Mouse (Mus musculus) embryonic facial prominence, embryonic 12.5 days (tissue): ENCODE data around the gene Tubb3. TPM values are rescaled to one million over a fixed set of nuclear protein-coding genes. Genes with fewer than 3 reads are reported as not detected.
A peak's percentile ranks its signal among the peaks of the same experiment; 100 is the strongest.
"Not testable (repeated sequence)": the region's sequence is repeated elsewhere in the genome, so short reads cannot be mapped to it uniquely, and the experiment has no call there.

ENCODE experiments used
- ATAC-seq: fragments of 200-750 bp; cut with Nextera tagmentation; 2 replicates; pipeline ENCODE4 v1.8.0; 2017; ENCODE audit not compliant: insufficient number of reproducible peaks, insufficient read depth, low FRiP score, low TSS enrichment
- H3K27ac ChIP-seq: fragments of 300-500 bp; sonication (generic); 2 replicates; pipeline ENCODE4 v1.5.1; 2016; ENCODE audit warnings: mild to moderate bottlenecking
- H3K27me3 ChIP-seq: fragments of 300-500 bp; sonication (generic); 2 replicates; pipeline ENCODE4 v1.6.1; 2016; ENCODE audit warnings: mild to moderate bottlenecking, moderate library complexity
- H3K36me3 ChIP-seq: fragments of 300-500 bp; sonication (generic); 2 replicates; pipeline ENCODE4 v1.6.1; 2016; ENCODE audit warnings: mild to moderate bottlenecking
- H3K4me1 ChIP-seq: fragments of 300-500 bp; sonication (generic); 2 replicates; pipeline ENCODE4 v1.6.1; 2016
- H3K4me2 ChIP-seq: fragments of 300-500 bp; sonication (generic); replicated peaks from 2 replicates; pipeline ENCODE4 v1.6.1; 2016; ENCODE audit warnings: mild to moderate bottlenecking, moderate library complexity
- H3K4me3 ChIP-seq: fragments of 300-500 bp; sonication (generic); 2 replicates; pipeline ENCODE4 v1.5.1; 2016; ENCODE audit warnings: mild to moderate bottlenecking
- H3K9ac ChIP-seq: fragments of 300-500 bp; sonication (generic); 2 replicates; pipeline ENCODE4 v1.6.1; 2016; ENCODE audit warnings: mild to moderate bottlenecking, moderate library complexity
- H3K9me3 ChIP-seq: fragments of 300-500 bp; sonication (generic); 2 replicates; pipeline ENCODE4 v1.6.1; 2016; ENCODE audit warnings: mild to moderate bottlenecking, moderate library complexity
- WGBS: fragments of 180-500 bp; shearing (Covaris S2); methylation state at CpG from one replicate; pipeline ENCODE4 v1.1.7; 2016; 5-methylcytosine and 5-hydroxymethylcytosine counted together
- polyA plus RNA-seq: library from polyadenylated mRNA; unstranded; fragments of >200 nt; fragmentation: Nextera tagmentation; extraction: Ambion mirVana; gene quantifications from 2 replicates; pipeline ENCODE4 v1.2.1, GENCODE M21; 2016

Tubb3 gene
- polyA plus RNA-seq, 1 experiment from 2014 or later = 147 TPM

- H3K9me3 ChIP-seq, H3K4me2 ChIP-seq, ATAC-seq, H3K4me3 ChIP-seq, H3K9ac ChIP-seq, H3K36me3 ChIP-seq, H3K27ac ChIP-seq: not testable (repeated sequence)
- peaks cover 19% of the 10 kb centered on the region for H3K4me1 ChIP-seq
- H3K27me3 ChIP-seq = peaks cover 40% of the 10 kb centered on the region
- 83% methylated on average over 5 of the region's 5 CpGs for WGBS
These were observed 3.9 kb downstream of the Tubb3 start for GRCm38 (mm10) chr8:123414997-123415696.

- Histone ChIP-seq H3K4me1 (peaks cover 17% of the 10 kb centered on the region), H3K4me2 (no peak overlapping the region), H3K36me3 (no peaks in the 10 kb centered on the region), H3K9me3 (no peaks in the 10 kb centered on the region), H3K4me3 (no peak overlapping the region), H3K27ac (no peak overlapping the region), H3K27me3 (peaks cover 30% of the 10 kb centered on the region), H3K9ac (no peak overlapping the region)
- ATAC-seq = no peak; the same call in 1 of the 2 replicates
- WGBS = 72% methylated on average over 8 of the region's 8 CpGs
These were observed 5.0 kb downstream of the Tubb3 start for GRCm38 (mm10) chr8:123415967-123416943.

GRCm38 (mm10) chr8:123416944-123417555 lies 5.8 kb downstream of the Tubb3 start:
- Histone ChIP-seq H3K9ac (no peak overlapping the region), H3K4me3 (no peak overlapping the region), H3K4me1 (peaks cover 9% of the 10 kb centered on the region), H3K36me3 (no peaks in the 10 kb centered on the region), H3K4me2 (no peak overlapping the region), H3K27me3 (peaks cover 22% of the 10 kb centered on the region), H3K9me3 (no peaks in the 10 kb centered on the region), H3K27ac (no peak overlapping the region)
- WGBS = 83% methylated on average over 8 of the region's 8 CpGs
- no peak for ATAC-seq

GRCm38 (mm10) chr8:123419711-123420110 lies 8.5 kb downstream of the Tubb3 start:
- Histone ChIP-seq H3K36me3 (no peaks in the 10 kb centered on the region), H3K4me3 (no peak overlapping the region), H3K27me3 (no peaks in the 10 kb centered on the region), H3K4me2 (no peak overlapping the region), H3K9me3 (no peaks in the 10 kb centered on the region), H3K27ac (no peak overlapping the region), H3K4me1 (no peaks in the 10 kb centered on the region), H3K9ac (no peak overlapping the region)
- ATAC-seq = no peak
- 90% methylated on average over 4 of the region's 4 CpGs for WGBS

GRCm38 (mm10) chr8:123420525-123421281 lies 9.5 kb downstream of the Tubb3 start:
- Histone ChIP-seq H3K27ac (no peak overlapping the region), H3K9me3 (no peaks in the 10 kb centered on the region), H3K4me1 (no peaks in the 10 kb centered on the region), H3K4me3 (no peak overlapping the region), H3K9ac (no peak overlapping the region), H3K27me3 (no peaks in the 10 kb centered on the region), H3K36me3 (no peaks in the 10 kb centered on the region), H3K4me2 (no peak overlapping the region)
- 93% methylated on average over 34 of the region's 34 CpGs for WGBS
- ATAC-seq = no peak

GRCm38 (mm10) chr8:123421325-123421724 lies 10.1 kb downstream of the Tubb3 start:
- H3K27ac ChIP-seq = no peak overlapping the region
- no peaks in the 10 kb centered on the region for H3K36me3 ChIP-seq
- H3K9ac ChIP-seq = no peak overlapping the region
- WGBS = 89% methylated on average over 19 of the region's 19 CpGs
- no peak overlapping the region for H3K4me2 ChIP-seq
- H3K9me3 ChIP-seq = peaks cover under 1% of the 10 kb centered on the region; the same call in 1 of the 2 replicates
- ATAC-seq = no peak
- no peaks in the 10 kb centered on the region for H3K27me3 ChIP-seq
- H3K4me3 ChIP-seq = no peak overlapping the region
- H3K4me1 ChIP-seq = no peaks in the 10 kb centered on the region

- Histone ChIP-seq H3K9ac (no peak overlapping the region), H3K9me3 (peaks cover 10% of the 10 kb centered on the region), H3K36me3 (no peaks in the 10 kb centered on the region), H3K27ac (no peak overlapping the region), H3K4me2 (peak overlapping the region; percentile 40), H3K27me3 (no peaks in the 10 kb centered on the region), H3K4me1 (no peaks in the 10 kb centered on the region), H3K4me3 (no peak overlapping the region)
- no peak for ATAC-seq
- WGBS = 21% methylated on average over 16 of the region's 17 CpGs
These were observed 11.0 kb downstream of the Tubb3 start for GRCm38 (mm10) chr8:123422056-123422780.

- Histone ChIP-seq H3K9me3 (peaks cover 15% of the 10 kb centered on the region), H3K27ac (no peak overlapping the region), H3K4me1 (no peaks in the 10 kb centered on the region), H3K4me3 (no peak overlapping the region), H3K4me2 (peak overlapping the region; percentile 40; the same call in 1 of the 2 replicates), H3K36me3 (no peaks in the 10 kb centered on the region), H3K9ac (no peak overlapping the region), H3K27me3 (no peaks in the 10 kb centered on the region)
- 24% methylated on average over 3 of the region's 3 CpGs for WGBS
- no peak for ATAC-seq
These were observed 11.5 kb downstream of the Tubb3 start for GRCm38 (mm10) chr8:123422781-123423159.

- no peak within 1 kb of the TSS for H3K4me3 ChIP-seq
- H3K36me3 ChIP-seq = no peaks in the 10 kb centered on the region
- ATAC-seq = no peak
- H3K4me1 ChIP-seq = no peaks in the 10 kb centered on the region
- H3K27me3 ChIP-seq = no peaks in the 10 kb centered on the region
- H3K9ac ChIP-seq = no peak within 1 kb of the TSS
- no peak within 1 kb of the TSS for H3K27ac ChIP-seq
- WGBS = 65% methylated on average over 7 of the region's 7 CpGs
- H3K4me2 ChIP-seq = peak within 1 kb of the TSS; percentile 40
- peaks cover 22% of the 10 kb centered on the region for H3K9me3 ChIP-seq
These were observed 12.2 kb downstream of the Tubb3 start, which contains the start of gene Def8 for GRCm38 (mm10) chr8:123423441-123423840. Def8 (plus strand) TSS chr8:123423527.

- no peak overlapping the region for H3K9ac ChIP-seq
- no peak for ATAC-seq
- 96% methylated on average over 27 of the region's 27 CpGs for WGBS
- H3K27ac ChIP-seq = no peak overlapping the region
- H3K9me3 ChIP-seq = peaks cover 45% of the 10 kb centered on the region
- no peaks in the 10 kb centered on the region for H3K4me1 ChIP-seq
- no peak overlapping the region for H3K4me2 ChIP-seq
- H3K36me3 ChIP-seq = no peaks in the 10 kb centered on the region
- H3K27me3 ChIP-seq = no peaks in the 10 kb centered on the region
- no peak overlapping the region for H3K4me3 ChIP-seq
These were observed 15.6 kb downstream of the Tubb3 start for GRCm38 (mm10) chr8:123426511-123427509.
